Comparison of ENCODE assay signal across 17 mouse cellular contexts in the genomic region with DNA sequence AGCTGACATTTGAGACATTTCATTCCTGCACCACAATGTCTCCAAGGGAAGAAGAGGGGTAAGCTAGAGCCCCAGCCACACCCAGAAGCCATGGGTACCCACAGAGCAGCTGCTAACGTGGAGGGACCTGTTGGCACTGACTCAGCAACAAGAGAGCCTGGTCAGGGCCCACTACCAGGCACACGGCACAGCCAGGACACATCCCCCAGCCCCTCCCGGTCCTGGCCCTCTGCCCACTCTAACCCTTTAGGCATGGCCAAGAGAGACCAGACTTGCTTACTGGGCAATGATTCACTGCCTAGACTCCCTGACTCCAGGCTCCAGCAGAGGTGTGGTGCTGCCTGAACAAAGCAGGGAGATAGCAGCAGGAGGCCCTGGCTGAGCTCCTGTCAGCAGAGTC. TPM values are rescaled to one million over a fixed set of nuclear protein-coding genes. Genes with fewer than 3 reads are reported as not detected.
DNase-seq lines count a peak whose midpoint lies in the region; ATAC-seq and TF ChIP-seq lines count a peak whose summit lies in the region.
"Had no signal": no experiment of that assay in that cellular context is flagged by ENCODE, and none has a peak within 500 bp of the region (broad histone marks: within the 10 kb centered on the region; RNA-seq: fewer than 3 reads in every experiment).

No protein-coding gene starts in this region.

- no peak for TF ChIP-seq EP300 in stomach, postnatal 0 days (optimal IDR thresholded peaks at IDR 0.05)

- peak; percentile 54; the same call in 1 of the 2 replicates for ATAC-seq in heart, embryonic 14.5 days (ENCODE audit: insufficient number of reproducible peaks, insufficient read depth, low FRiP score, low read depth)
- ATAC-seq in stomach, postnatal 0 days (ENCODE audit: low FRiP score, low TSS enrichment) = peak; percentile 81
- ATAC-seq: forebrain, embryonic 13.5 days; midbrain, embryonic 15.5 days had no signal

- no peak for TF ChIP-seq CTCF in stomach, postnatal 0 days (IDR thresholded peaks at IDR 0.05; ENCODE audit: low read depth)

- no peaks in the 10 kb centered on the region for H3K4me1 ChIP-seq in heart, embryonic 14.5 days (ENCODE audit: control insufficient read depth in 2 of 2, insufficient read depth in 2 of 2, low read length in 2 of 2)
- H3K4me1 ChIP-seq in stomach, postnatal 0 days (replicated peaks; ENCODE audit: control insufficient read depth, insufficient read depth) = no peaks in the 10 kb centered on the region
- H3K4me1 ChIP-seq: heart, embryonic 12.5 days; hindbrain, embryonic 10.5 days; midbrain, embryonic 15.5 days had no signal

- no peak overlapping the region for H3K4me2 ChIP-seq in heart, embryonic 14.5 days (ENCODE audit: low read length)
- H3K4me2 ChIP-seq in stomach, postnatal 0 days (replicated peaks; ENCODE audit: low read depth) = no peak overlapping the region
- H3K4me2 ChIP-seq: forebrain, embryonic 13.5 days; heart, embryonic 12.5 days; liver, embryonic 11.5 days; midbrain, embryonic 15.5 days had no signal

- no peak for DNase-seq in heart, adult 9 months (ENCODE audit: low spot score in 2 of 2)
- DNase-seq in urinary bladder, postnatal 14 days (ENCODE audit: low spot score) = peak; percentile 72
- no peak for DNase-seq in urinary bladder, postnatal 4 days (ENCODE audit: low spot score in 2 of 2)
- DNase-seq in cerebellum, postnatal 14 days = peak; percentile 50 to 73
- DNase-seq in stomach, postnatal 0 days (ENCODE audit: low spot score) = peak; percentile 66
- DNase-seq in embryo, embryonic 10 days (ENCODE audit: low spot score) = no peak
- no peak for DNase-seq in c-Kit-positive CD71-positive TER-119-positive erythroid progenitor cells, embryonic 14.5 days (ENCODE audit: low spot score)
- DNase-seq: embryo, embryonic 11 days; kidney, adult 18-20 months; right cerebral cortex, postnatal 14 days; thymus, postnatal 25 days had no signal

- no peaks in the 10 kb centered on the region for H3K9me3 ChIP-seq in heart, embryonic 14.5 days (ENCODE audit: control insufficient read depth, low read length)
- no peaks in the 10 kb centered on the region for H3K9me3 ChIP-seq in stomach, postnatal 0 days (ENCODE audit: control insufficient read depth, low read length)
- H3K9me3 ChIP-seq: forebrain, embryonic 13.5 days; heart, embryonic 12.5 days; hindbrain, embryonic 10.5 days; midbrain, embryonic 15.5 days had no signal

- no peaks in the 10 kb centered on the region for H3K36me3 ChIP-seq in heart, embryonic 14.5 days (ENCODE audit: control insufficient read depth, insufficient read depth, low read length)
- no peaks in the 10 kb centered on the region for H3K36me3 ChIP-seq in stomach, postnatal 0 days (ENCODE audit: control insufficient read depth, insufficient read depth, low read length)
- H3K36me3 ChIP-seq: heart, embryonic 12.5 days; hindbrain, embryonic 10.5 days; midbrain, embryonic 15.5 days had no signal

- no peak overlapping the region for H3K9ac ChIP-seq in heart, embryonic 14.5 days (ENCODE audit: low read length)
- H3K9ac ChIP-seq in stomach, postnatal 0 days (ENCODE audit: low read length) = no peak overlapping the region
- H3K9ac ChIP-seq: forebrain, embryonic 13.5 days; heart, embryonic 12.5 days; midbrain, embryonic 15.5 days had no signal

- no peaks in the 10 kb centered on the region; the same call in 1 of the 2 replicates for H3K27me3 ChIP-seq in heart, embryonic 14.5 days (ENCODE audit: control insufficient read depth, insufficient read depth, low read length)
- no peaks in the 10 kb centered on the region for H3K27me3 ChIP-seq in stomach, postnatal 0 days (ENCODE audit: control insufficient read depth, insufficient read depth, low read length)
- H3K27me3 ChIP-seq: forebrain, embryonic 13.5 days; heart, embryonic 12.5 days; midbrain, embryonic 15.5 days had no signal

- H3K4me3 ChIP-seq in heart, embryonic 14.5 days (ENCODE audit: control insufficient read depth in 1 of 2, insufficient read depth in 1 of 2, low read depth in 1 of 2, low read length in 2 of 2) = no peak overlapping the region
- no peak overlapping the region for H3K4me3 ChIP-seq in stomach, postnatal 0 days (ENCODE audit: low read depth, low read length)
- H3K4me3 ChIP-seq: forebrain, embryonic 13.5 days; heart, embryonic 12.5 days; hindbrain, embryonic 10.5 days; midbrain, embryonic 15.5 days had no signal

- H3K27ac ChIP-seq in heart, embryonic 14.5 days (replicated peaks in 1 of 2; ENCODE audit: control insufficient read depth in 1 of 2, insufficient read depth in 1 of 2, low read depth in 2 of 2, low read length in 2 of 2) = no peak overlapping the region
- peak overlapping the region; percentile 56; the same call in 1 of the 2 replicates for H3K27ac ChIP-seq in stomach, postnatal 0 days (replicated peaks)
- H3K27ac ChIP-seq: forebrain, embryonic 13.5 days; hindbrain, embryonic 10.5 days; midbrain, embryonic 15.5 days had no signal

- whole genome bisulfite sequencing in heart, embryonic 14.5 days = 50% methylated on average over 3 of the region's 3 CpGs
- WGBS in stomach, postnatal 0 days = 52% methylated on average over 3 of the region's 3 CpGs

RNA-seq across cellular contexts. Expression of a gene that starts 32.1 kb away (rescaled TPM):
- 0.20 and 0.24 TPM in 2 replicates for polyA plus RNA-seq in heart, embryonic 14.5 days (2014; fragmentation: Nextera tagmentation; extraction: Ambion mirVana)
- polyA plus RNA-seq in stomach, postnatal 0 days (2015; fragmentation: Nextera tagmentation; extraction: Ambion mirVana) = 3.2 and 3.8 TPM in 2 replicates

Comparison
In these comparisons a context has a peak if more than half of its experiments do, and no peak if none do; other contexts are left out.
1. DNase-seq: peak in urinary bladder, postnatal 14 days (single experiment), cerebellum, postnatal 14 days (2 of 2) and stomach, postnatal 0 days (single experiment); none in heart, adult 9 months (0 of 2), urinary bladder, postnatal 4 days (0 of 2), embryo, embryonic 10 days (single experiment) and c-Kit-positive CD71-positive TER-119-positive erythroid progenitor cells, embryonic 14.5 days (single experiment).